ENCODE assay signal across 25 mouse cellular contexts in genomic region chr3:141485218-141485617, GRCm38 (mm10). TPM values are rescaled to one million over a fixed set of nuclear protein-coding genes. Genes with fewer than 3 reads are reported as not detected.
DNase-seq lines count a peak whose midpoint lies in the region; ATAC-seq and TF ChIP-seq lines count a peak whose summit lies in the region.
"Had no signal": no experiment of that assay in that cellular context is flagged by ENCODE, and none has a peak within 500 bp of the region (broad histone marks: within the 10 kb centered on the region; RNA-seq: fewer than 3 reads in every experiment).

No protein-coding gene starts in this region.

- no peaks in the 10 kb centered on the region for H3K27me3 ChIP-seq in lung, embryonic 14.5 days (ENCODE audit: insufficient read depth, low read length)
- no peaks in the 10 kb centered on the region for H3K27me3 ChIP-seq in lung, postnatal 0 days (replicated peaks; ENCODE audit: insufficient read depth, low read length)
- H3K27me3 ChIP-seq: embryonic facial prominence, embryonic 15.5 days; forebrain, embryonic 12.5 days; forebrain, embryonic 15.5 days; hindbrain, embryonic 12.5 days; hindbrain, embryonic 15.5 days had no signal

- TF ChIP-seq POLR2A in embryonic fibroblast, embryonic 13.5 days (IDR thresholded peaks at IDR 0.05; ENCODE audit: low read depth, low read length): no peak

- WGBS in lung, embryonic 14.5 days: 57% methylated on average over 4 of the region's 4 CpGs
- 51% methylated on average over 4 of the region's 4 CpGs for WGBS in lung, postnatal 0 days

- ATAC-seq in frontal cortex, adult (ENCODE audit: low TSS enrichment): peak; percentile 67; the same call in 1 of the 2 replicates
- ATAC-seq in lung, embryonic 14.5 days (ENCODE audit: insufficient read depth): no peak
- no peak for ATAC-seq in lung, postnatal 0 days
- ATAC-seq: forebrain, embryonic 15.5 days had no signal

- 0 out of 2 replicates have a peak overlapping the region, but pooled peaks have one; percentile 12 for H3K27ac ChIP-seq in lung, embryonic 14.5 days (ENCODE audit: low read depth)
- no peak overlapping the region for H3K27ac ChIP-seq in lung, postnatal 0 days (ENCODE audit: low read length)
- H3K27ac ChIP-seq in embryonic fibroblast, embryonic 13.5 days (ENCODE audit: insufficient read depth, low read length): peak overlapping the region; percentile 89
- H3K27ac ChIP-seq: embryonic facial prominence, embryonic 15.5 days; forebrain, embryonic 12.5 days; forebrain, embryonic 15.5 days; gastrocnemius, adult 2 months; heart, embryonic 10.5 days; hindbrain, embryonic 12.5 days; hindbrain, embryonic 15.5 days had no signal

- no peak for DNase-seq in frontal cortex, postnatal 36 days (ENCODE audit: low spot score in 2 of 2)
- no peak for DNase-seq in lung, embryonic 14.5 days
- DNase-seq in lung, postnatal 0 days (ENCODE audit: low spot score): no peak
- DNase-seq in urinary bladder, postnatal 36 days (ENCODE audit: low spot score in 2 of 2): no peak
- DNase-seq in embryo, embryonic 10.5 days (ENCODE audit: low spot score): no peak
- DNase-seq: adrenal gland, adult 2 months; adrenal gland, postnatal 14 days; B cell, adult 2 months; cerebellum, adult 11 months; cerebellum, adult 2 months; cerebellum, adult 9-11 months; cerebellum, postnatal 25 days; embryo, embryonic 11 days; gastrocnemius, adult 2 months; gastrocnemius, postnatal 25 days; heart, adult 18-20 months had no signal

- no peak overlapping the region for H3K4me3 ChIP-seq in lung, embryonic 14.5 days (ENCODE audit: low read depth, low read length)
- no peak overlapping the region for H3K4me3 ChIP-seq in lung, postnatal 0 days (ENCODE audit: low read depth, low read length)
- H3K4me3 ChIP-seq in embryonic fibroblast, embryonic 13.5 days (ENCODE audit: insufficient read depth, low read length): no peak overlapping the region
- H3K4me3 ChIP-seq: embryonic facial prominence, embryonic 15.5 days; erythroblast, embryonic 14.5 days; forebrain, embryonic 12.5 days; forebrain, embryonic 15.5 days; gastrocnemius, adult 2 months; heart, embryonic 10.5 days; hindbrain, embryonic 12.5 days; hindbrain, embryonic 15.5 days had no signal

- no peak for TF ChIP-seq CTCF in lung, embryonic 14.5 days (IDR thresholded peaks at IDR 0.05; ENCODE audit: low read depth)
- no peak for TF ChIP-seq CTCF in lung, postnatal 0 days (IDR thresholded peaks at IDR 0.05)
- TF ChIP-seq CTCF in embryonic fibroblast, embryonic 13.5 days (IDR thresholded peaks at IDR 0.05; ENCODE audit: borderline replicate concordance, insufficient read depth, low read length): no peak

- no peaks in the 10 kb centered on the region for H3K9me3 ChIP-seq in lung, embryonic 14.5 days (ENCODE audit: low read depth, low read length)
- no peaks in the 10 kb centered on the region for H3K9me3 ChIP-seq in lung, postnatal 0 days (ENCODE audit: low read length)
- H3K9me3 ChIP-seq: embryonic facial prominence, embryonic 15.5 days; forebrain, embryonic 12.5 days; forebrain, embryonic 15.5 days; heart, embryonic 10.5 days; hindbrain, embryonic 12.5 days; hindbrain, embryonic 15.5 days had no signal

- TF ChIP-seq EP300 in lung, postnatal 0 days (IDR thresholded peaks at IDR 0.05): no peak

- no peaks in the 10 kb centered on the region; the same call in none of the 2 replicates for H3K4me1 ChIP-seq in lung, embryonic 14.5 days (ENCODE audit: insufficient read depth)
- H3K4me1 ChIP-seq in lung, postnatal 0 days (ENCODE audit: insufficient read depth, low read depth, low read length): no peaks in the 10 kb centered on the region
- peaks cover 5% of the 10 kb centered on the region for H3K4me1 ChIP-seq in embryonic fibroblast, embryonic 13.5 days (ENCODE audit: control insufficient read depth, insufficient read depth, low read length)
- H3K4me1 ChIP-seq: embryonic facial prominence, embryonic 15.5 days; forebrain, embryonic 12.5 days; forebrain, embryonic 15.5 days; hindbrain, embryonic 12.5 days; hindbrain, embryonic 15.5 days had no signal

- H3K4me2 ChIP-seq in lung, embryonic 14.5 days: no peak overlapping the region
- H3K4me2 ChIP-seq in lung, postnatal 0 days (replicated peaks; ENCODE audit: low read depth, low read length): no peak overlapping the region
- H3K4me2 ChIP-seq: embryonic facial prominence, embryonic 15.5 days; forebrain, embryonic 12.5 days; forebrain, embryonic 15.5 days; hindbrain, embryonic 12.5 days; hindbrain, embryonic 15.5 days had no signal

- no peak overlapping the region for H3K9ac ChIP-seq in lung, embryonic 14.5 days
- no peak overlapping the region for H3K9ac ChIP-seq in lung, postnatal 0 days (replicated peaks; ENCODE audit: low read depth)
- H3K9ac ChIP-seq: embryonic facial prominence, embryonic 15.5 days; forebrain, embryonic 12.5 days; forebrain, embryonic 15.5 days; hindbrain, embryonic 12.5 days; hindbrain, embryonic 15.5 days had no signal

- no peaks in the 10 kb centered on the region for H3K36me3 ChIP-seq in lung, embryonic 14.5 days (ENCODE audit: insufficient read depth)
- no peaks in the 10 kb centered on the region for H3K36me3 ChIP-seq in lung, postnatal 0 days (ENCODE audit: insufficient read depth, low read length)
- H3K36me3 ChIP-seq: embryonic facial prominence, embryonic 15.5 days; forebrain, embryonic 12.5 days; forebrain, embryonic 15.5 days; heart, embryonic 10.5 days; hindbrain, embryonic 12.5 days; hindbrain, embryonic 15.5 days had no signal

RNA-seq across cellular contexts. Expression of gene Unc5c, which starts 20.2 kb away (rescaled TPM):
- polyA plus RNA-seq in lung, embryonic 14.5 days (2014; fragmentation: Nextera tagmentation; extraction: Ambion mirVana): 30.9 and 32.3 TPM in 2 replicates
- polyA plus RNA-seq in lung, postnatal 0 days (2015; fragmentation: Nextera tagmentation; extraction: Ambion mirVana): 6.5 and 7.0 TPM in 2 replicates
- polyA plus RNA-seq in embryonic fibroblast, embryonic 13.5 days (2011; ENCODE audit: insufficient read length, low read depth, missing spikeins): 18.2 and 23.8 TPM in 2 replicates
- polyA plus RNA-seq: erythroblast, embryonic 14.5 days had no signal
